Mouse (Mus musculus) bone marrow, adult 2 months (tissue): Measurements from ENCODE around the gene Lrrc7.

Source experiments
- CTCF ChIP-seq: fragments of 200-500 bp; IDR thresholded peaks from 2 replicates; pipeline ENCODE4 v1.5.1; 2011; ENCODE audit warnings: low read length, control low read depth; ENCODE audit not compliant: control insufficient read depth, insufficient read depth
- POLR2A ChIP-seq: fragments of 200-500 bp; IDR thresholded peaks from 2 replicates; pipeline ENCODE4 v1.6.1; 2011; ENCODE audit warnings: low read depth, mild to moderate bottlenecking, control low read depth, low read length, borderline replicate concordance; ENCODE audit not compliant: control insufficient read depth

GRCm38 (mm10) chr3:158077380-158077772 lies 484.6 kb downstream of the Lrrc7 start:
- TF ChIP-seq CTCF (no peak), POLR2A (no peak)
